Mouse (Mus musculus): ENCODE results near the gene Hoxa6.
A peak's percentile ranks its signal among the peaks of the same experiment; 100 is the strongest.

Gene Hoxa6

DNA sequence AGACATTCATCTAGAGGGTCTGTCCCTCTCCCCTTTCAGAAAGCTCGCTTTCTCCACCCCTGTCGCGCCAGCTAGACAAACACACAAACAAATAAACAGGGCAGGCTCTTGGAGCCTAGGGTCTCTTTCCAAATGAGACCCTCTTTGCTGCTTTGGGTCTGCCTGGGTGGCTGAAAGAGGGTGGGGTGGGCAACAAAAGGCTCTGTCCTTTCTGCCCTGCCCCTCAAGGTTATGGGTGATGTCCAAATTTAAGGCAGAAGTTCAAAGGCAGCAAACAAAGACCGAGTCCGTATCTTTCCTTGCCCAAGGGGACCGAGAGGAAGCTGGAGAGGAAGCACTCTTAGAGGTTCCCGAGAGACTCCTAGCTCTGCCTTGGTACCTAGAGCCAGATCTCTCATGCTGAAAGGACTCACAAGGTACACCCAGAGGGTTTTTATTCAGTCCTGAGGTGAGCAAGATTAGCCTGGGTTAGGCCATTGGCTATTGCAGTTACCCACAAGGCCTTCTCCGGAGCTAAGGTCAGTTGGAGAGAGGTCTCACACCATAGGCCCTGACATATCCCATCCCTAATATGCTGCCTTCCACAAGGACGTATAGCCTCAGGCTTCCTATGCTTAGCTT lies 32.6 kb upstream of the Hoxa6 start:
- no peak for DNase-seq (ENCODE audit: low spot score)

DNA sequence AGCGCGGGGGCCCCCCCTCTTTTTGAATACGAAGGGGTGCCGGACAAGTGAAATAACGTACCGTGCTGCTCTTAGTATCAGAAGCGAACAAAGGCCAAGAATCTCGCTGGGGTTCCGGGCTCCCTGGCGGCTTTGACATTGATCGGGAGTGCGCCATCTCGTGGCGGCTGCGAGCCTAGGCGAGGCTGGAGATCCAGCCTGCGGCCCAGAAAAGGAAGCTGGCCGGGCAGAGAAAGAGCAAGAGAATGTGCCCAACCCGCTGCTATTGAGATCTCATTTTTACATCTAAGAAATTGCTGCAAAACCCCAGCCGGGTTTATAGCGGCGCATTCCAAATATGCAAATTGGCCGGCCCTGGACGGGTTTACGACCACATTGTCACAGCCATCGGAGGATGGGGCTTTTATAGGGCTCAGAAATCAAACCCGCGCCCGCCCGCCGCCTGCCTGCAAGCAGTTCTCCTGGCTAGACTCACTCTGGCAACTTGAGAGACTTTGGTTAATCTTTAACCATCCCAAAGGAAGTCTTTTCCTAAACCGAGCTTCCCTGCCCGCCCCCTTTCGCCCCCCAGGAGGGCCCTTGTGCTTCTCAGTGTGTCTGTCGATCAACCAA lies 32.0 kb upstream of the Hoxa6 start, which contains the start of gene Hoxa10:
Gene Hoxa10 (minus strand): TSS at position 466 of the 612 bp plus-strand sequence.
- DNase-seq (ENCODE audit: low spot score): peak; percentile 52

DNA sequence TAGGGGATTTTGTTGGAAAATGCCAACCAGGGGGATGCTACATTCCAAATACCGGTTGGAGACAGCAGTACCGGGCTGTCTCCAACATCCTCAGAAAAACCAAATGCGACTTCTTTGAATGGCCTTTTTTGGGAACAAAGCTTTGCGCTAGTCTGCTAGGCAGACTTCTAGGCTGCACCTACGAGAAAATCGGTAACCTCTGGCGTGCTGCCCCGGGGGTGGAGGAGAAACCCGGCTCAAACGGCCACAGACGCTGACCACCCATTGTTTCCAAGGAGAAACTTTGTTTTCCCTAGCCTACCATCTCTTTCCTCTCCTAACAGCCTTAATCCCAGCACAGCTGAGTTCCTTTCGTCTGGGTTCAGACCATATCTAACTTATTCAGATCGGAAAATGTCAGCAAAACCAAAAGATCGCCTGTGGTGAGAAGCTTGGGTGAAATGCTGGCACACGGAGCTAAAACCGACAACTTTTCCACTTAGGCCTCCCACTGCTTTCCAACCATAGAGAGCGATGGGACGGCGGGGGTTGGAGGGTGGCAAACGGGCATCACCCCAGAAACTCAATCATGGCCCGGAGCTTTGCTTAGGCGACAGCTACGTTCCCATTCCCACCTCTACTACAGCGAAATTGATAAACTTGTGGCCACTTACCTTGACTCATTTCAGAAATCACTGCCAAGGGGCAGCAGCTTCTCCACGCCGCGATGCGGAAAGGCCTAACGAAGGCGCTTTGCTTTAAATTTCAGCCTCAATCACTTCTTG lies 31.3 kb upstream of the Hoxa6 start:
- DNase-seq (ENCODE audit: low spot score): no peak

DNA sequence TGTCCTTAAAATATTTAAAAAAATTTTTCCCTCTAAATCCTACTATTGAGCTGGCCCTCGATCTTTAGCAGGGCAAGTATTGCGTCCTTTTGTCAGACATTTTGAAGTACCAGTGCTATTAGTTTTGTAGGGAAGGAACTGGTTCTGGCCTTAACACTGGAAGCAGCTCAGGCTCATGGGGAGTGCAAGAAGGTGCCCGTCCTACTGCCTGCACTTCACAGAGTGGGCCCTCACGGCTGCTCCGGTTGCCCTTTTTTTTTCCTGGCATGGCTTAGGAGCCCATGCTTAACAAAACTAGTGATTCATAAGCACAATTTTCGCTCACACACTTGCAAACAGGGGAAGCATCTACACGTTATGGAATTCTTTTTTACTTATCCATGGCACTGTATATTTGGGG lies 30.5 kb upstream of the Hoxa6 start:
- DNase-seq (ENCODE audit: low spot score): no peak

DNA sequence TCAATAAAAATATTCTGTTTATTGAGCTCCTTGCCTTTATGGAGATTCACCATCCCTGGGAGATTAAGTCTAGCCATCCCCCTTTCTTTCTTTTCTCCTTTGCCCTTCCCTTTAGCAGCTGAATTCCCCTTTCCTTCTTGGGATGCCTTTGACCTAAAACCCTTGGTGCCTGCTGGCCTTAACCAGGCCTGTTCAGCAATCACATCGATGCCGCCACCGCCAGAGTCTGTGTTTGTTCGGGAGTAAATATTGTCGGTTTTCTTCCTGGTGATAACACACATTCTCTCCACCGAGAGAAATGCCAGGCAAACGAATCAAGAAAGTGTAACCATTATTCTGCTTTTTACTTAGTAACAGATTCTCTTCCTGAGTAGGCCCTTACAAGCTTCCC lies 29.6 kb upstream of the Hoxa6 start:
- DNase-seq (ENCODE audit: low spot score): no peak

DNA sequence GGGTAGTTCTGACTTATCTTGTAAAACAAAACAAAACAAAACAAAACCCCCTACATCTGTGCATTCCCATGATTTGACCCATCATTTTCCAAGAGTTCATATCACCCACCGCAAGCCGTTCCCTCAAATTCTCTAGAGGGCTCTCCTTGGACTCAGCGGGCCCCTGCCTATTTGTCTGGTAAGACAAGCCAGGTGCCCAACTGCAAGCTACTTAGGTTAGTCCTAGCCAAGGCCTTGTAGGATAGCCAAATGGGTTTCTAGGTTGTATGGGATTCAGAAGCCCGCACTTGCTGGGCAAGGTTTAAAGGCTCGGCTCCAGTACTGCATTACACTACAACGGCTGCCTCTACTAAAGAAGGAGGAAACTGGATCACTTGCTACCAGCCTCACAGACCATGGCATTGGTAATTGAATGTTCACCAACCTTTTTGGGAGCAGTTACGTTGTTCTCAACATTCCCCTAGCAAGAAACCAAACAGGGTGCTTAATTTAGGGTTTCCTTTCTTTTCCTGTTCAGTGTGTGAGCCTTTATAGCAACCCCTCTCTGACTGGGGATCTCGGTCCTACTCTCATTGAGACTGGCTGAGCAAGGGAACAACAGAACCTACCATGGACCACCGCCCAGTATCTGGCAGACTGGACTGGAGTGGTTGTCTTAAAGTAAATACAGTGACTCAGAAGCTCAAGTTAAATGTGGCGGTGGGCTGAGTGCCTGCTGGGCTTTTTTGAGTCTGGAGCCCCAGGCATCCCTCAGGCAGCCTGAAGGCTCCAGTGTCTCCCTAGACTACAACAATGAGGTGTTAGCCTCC lies 29.0 kb upstream of the Hoxa6 start:
- DNase-seq (ENCODE audit: low spot score): no peak

DNA sequence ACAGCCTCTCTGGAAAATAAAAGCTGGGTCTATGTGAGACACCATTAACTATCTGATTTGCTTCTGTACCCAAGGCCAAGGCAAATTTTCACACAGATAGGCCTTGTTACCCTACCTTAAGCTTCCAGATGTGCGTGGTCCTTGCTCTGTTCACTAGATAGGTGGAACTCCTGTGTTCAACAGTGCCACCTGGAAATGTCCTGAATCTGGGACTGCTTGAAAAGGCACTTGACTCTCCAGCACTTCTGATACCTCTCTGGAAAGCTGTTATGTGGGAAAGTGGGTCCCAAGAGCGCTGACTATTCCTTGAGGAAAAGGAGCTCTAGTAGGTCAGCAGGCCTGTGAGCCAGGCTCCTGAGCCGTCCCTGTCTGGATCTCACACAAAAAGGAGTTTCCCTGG lies 28.3 kb upstream of the Hoxa6 start:
- no peak for DNase-seq (ENCODE audit: low spot score)

DNA sequence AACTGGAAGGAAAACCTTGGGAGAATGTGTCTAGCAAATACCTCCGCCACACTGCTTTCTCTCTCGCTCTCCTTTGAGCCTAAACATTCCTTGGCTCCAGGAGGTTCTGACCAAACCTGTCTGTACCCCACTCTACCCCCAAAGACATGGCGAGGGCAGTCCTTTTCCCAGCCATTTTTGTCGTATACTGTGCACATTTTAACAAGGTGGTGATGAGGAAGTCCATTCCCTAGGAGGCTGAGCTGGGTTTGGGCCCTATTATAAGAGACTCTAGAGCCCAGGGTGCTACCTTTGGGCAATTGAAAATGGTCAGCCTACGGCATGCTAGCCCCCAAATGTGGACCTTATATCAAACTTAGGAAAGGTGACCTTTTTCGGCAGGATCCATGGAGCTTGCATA lies 27.3 kb upstream of the Hoxa6 start:
- DNase-seq (ENCODE audit: low spot score): no peak

DNA sequence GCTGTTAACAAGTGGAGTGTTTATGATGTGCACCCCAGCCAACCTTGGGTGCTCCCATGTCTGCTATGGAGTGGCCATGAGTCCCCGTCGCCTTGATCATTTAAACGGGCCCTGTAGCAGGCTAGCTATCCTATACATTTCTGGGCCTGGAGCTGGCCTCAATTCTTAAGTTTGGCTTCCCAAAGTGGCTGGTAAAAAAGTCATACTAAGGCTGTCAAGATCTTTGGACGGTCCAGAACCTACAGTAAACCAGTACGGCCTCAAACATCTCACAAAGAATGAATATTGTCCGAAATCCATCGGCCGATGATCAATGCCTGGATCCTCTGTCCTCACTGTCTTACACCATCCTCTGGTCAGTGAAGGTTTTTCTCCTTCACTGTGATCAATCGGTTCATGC lies 26.7 kb upstream of the Hoxa6 start:
- DNase-seq (ENCODE audit: low spot score): no peak

DNA sequence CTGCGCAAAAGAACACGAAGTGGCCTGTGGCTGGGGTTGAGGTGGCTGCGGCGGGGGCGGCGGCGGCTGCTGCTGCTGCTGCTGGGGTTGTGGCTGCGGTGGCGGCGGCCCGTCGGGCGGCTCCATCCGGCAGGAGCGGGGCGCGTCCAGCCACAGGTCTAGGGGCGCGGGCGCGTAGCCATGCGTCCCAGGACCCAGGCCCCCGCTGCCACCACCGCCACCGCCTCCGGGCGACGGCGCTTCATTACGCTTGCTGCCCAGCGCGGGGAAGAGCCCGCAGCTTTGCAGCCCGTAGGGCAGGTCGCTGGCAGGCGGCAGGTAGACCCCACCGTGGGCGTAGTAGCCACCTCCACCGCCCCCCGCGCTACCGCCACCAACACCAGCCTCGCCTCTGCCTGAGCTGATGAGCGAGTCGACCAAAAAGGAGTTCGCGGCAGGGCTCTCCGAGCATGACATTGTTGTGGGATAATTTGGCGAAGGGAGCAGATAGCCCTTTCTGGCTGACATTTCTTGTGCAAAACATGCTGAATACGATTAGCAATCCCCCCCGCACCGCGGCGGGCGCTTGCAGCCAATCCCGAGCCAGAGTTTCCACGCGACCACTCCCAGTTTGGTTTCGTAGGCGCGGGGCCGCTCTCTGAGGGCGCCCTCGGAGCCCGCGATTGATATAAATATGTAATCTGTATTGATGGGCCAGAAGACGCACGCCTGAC lies 26.1 kb upstream of the Hoxa6 start:
- no peak for DNase-seq (ENCODE audit: low spot score)

DNA sequence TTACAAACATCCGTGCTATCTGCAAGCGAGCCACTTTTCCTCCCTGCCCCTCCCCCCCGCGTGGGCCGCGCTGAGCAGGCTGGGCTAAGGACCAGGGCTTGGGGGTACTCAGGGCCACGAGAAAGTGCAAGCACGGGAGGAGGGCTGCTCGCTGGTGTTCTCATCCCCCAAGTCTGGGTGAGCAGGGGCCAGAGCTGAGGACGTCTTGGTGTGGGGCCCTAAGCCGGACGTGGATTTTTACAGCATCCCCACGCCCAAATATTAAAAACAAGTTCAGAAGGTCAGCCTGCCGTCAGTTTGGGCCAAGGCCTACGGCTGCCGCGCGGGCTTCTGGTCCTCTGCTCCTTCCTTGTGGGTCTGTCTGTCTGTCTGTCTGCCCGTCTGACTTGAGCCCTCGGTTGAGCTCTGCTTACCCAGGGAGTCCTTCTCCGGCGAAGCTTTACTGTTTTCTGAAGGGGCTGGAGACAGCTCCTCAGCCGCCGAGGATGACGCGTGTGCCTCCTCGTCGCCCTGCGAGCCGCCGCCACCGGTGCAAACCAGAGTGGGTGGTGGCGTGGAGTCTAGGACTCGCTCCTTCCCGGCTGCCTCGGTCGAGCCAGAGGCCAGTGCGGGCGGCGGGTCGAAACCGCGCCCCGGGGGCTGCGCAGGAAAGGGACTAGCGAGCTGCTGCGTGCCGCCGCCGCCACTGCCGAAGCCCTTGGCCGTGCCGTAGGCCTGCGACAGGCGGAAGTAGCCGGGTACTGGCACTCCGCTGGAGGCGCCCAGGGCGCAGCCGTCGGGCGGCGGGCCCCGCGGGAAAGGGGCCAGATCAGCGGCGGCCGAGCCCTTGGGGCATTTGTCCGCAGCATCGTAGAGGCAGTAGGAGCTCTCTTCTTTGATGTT lies 25.3 kb upstream of the Hoxa6 start:
- no peak for DNase-seq (ENCODE audit: low spot score)

DNA sequence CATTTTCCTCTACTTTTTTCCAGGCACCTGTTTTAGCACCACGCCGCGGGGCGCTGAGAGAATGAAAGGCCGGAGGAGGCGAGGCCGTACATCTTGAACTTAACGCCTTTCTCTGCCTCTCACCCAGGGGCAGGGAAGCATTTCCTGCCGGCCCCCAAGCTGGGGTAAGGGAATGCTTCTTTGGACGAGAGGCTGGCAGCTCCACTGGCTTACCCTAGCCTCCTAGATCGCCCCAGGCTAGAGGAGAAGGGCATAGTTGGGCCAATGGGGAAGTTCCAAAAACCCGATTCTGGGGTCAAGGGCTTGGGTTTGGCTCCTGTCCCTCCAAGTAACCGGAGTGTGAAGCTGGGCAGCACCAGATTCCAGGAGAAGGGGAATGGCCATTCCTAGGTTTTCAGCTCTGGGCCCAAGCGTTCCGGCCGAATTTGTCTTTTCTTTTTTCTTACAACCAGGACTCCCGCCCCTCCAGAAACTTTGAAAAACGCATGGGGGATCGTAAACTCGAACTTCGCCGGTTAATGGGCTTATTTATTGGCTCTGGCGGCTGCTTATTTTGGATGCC lies 24.5 kb upstream of the Hoxa6 start:
- DNase-seq (ENCODE audit: low spot score): no peak

DNA sequence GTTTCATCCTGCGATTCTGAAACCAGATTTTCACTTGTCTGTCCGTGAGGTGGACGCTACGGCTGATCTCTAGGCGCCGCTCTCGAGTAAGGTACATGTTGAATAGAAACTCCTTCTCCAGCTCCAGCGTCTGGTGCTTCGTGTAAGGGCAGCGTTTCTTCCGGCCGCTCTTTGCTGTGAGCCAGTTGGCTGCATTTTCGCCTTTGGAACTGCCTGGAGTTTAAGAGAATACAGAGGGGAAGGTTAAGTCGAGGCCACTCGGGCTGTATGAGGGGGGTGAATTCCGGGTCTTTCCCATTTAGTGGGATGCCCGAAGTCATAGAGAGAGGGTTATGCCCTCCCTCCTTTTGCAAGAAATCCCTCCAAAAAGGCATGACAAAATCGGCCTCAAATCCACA lies 24.0 kb upstream of the Hoxa6 start:
- no peak for DNase-seq (ENCODE audit: low spot score)

DNA sequence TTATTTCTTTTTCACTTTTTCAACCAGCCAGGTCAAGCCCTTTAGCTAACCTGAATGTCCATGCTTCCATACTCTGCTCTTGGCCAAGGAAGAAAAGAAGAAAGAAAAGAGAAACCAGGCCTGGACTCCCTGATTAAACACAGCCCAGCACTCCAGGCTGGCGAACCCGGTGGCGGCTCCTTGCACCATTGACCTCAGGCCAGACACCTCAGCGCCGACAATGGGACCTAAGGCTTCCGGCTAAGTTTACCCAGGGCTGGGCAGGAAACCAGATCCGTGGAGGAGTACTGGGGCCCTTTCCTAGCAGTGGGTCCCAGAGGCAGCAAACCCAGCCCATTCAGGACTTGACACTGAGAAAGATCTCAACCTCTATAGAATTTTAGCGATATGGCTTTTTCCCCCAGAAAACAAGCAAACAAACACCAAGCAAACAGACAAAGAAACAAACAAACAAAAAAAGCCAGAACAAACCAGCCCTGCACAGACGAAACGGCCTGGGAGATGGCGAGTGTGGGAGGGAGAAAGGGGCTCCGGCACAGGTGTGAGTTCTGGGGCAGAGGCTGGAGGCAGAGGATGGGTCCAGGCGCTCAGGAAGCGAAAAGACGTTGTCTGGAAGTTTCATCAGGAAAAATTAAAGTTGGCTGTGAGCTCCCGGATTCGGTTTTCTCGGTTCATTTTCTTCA lies 23.5 kb upstream of the Hoxa6 start:
- DNase-seq (ENCODE audit: low spot score): no peak

DNA sequence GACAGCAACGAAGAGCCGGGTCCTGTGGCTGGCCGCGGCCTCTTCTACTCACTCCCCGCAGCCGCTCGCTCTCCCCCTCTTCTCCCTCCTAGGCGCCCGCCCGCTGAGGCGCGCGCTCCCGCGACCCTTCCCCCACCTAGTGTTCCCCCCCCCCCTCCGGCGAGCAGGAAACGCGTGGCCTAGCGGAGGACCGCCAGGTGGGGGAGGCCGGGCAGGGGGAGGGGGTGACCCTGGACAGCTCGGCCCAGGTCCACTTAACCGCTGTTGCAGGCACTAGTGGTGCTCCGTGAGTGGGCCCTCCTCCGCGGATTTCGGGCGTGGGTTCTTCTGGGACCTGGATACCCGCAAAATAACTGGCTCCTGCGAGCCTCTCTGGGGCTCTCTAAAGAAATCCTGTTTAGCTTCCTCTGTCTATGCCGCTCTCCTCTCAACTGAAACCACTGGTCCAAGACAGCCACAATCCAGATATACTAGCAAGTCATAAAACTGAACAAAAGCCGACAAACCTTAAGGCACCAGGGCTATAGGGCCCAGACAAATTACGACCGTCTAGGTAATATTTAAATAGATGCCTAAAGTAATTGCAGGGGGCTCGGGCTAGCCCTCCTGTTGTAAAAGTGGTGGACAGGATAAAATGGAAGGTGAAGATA lies 22.1 kb upstream of the Hoxa6 start, which contains the start of gene Hoxa9:
Gene Hoxa9 (minus strand): TSS at position 574 of the 650 bp plus-strand sequence.
- DNase-seq (ENCODE audit: low spot score): no peak

DNA sequence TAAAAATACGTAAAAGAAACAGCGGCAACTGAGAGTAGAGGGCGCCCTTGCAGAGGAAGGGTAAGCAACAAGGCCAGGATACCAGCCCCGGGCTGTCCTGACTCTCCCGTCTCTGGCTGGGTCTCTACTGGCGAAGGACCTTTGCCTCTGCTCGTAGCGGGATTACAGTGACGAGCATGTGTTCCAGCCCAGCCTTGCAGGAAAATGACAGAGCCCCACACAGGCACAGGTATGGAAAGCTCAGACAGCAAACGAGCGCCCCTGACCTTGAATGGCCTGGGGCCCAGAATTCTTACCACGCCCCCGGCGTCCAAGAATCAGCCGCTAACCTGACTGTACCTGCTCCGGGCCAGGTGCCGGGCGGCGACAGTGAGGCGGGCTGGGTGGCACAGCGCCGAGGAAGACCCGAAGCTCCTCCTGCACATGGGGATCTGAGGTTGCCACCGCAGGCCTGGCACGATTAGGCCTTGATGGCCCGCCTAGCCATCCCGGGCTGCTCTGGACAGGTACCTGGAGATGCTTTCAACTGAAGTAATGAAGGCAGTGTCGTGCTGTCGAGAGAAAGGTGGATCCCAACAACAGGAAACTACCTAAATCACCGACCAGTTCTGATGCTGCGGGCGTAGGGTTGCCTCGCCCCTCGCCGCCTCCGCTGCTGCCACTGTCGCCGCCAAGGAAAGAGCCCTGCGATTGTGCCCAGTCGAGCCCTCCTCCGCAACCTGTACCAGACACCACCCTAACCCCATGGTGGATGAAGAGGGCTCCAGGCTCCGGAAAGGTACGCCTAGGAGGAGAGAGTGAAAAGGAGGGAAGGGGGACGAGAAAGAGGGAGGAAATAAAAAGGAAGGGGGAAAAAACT lies 21.3 kb upstream of the Hoxa6 start:
- no peak for DNase-seq (ENCODE audit: low spot score)

DNA sequence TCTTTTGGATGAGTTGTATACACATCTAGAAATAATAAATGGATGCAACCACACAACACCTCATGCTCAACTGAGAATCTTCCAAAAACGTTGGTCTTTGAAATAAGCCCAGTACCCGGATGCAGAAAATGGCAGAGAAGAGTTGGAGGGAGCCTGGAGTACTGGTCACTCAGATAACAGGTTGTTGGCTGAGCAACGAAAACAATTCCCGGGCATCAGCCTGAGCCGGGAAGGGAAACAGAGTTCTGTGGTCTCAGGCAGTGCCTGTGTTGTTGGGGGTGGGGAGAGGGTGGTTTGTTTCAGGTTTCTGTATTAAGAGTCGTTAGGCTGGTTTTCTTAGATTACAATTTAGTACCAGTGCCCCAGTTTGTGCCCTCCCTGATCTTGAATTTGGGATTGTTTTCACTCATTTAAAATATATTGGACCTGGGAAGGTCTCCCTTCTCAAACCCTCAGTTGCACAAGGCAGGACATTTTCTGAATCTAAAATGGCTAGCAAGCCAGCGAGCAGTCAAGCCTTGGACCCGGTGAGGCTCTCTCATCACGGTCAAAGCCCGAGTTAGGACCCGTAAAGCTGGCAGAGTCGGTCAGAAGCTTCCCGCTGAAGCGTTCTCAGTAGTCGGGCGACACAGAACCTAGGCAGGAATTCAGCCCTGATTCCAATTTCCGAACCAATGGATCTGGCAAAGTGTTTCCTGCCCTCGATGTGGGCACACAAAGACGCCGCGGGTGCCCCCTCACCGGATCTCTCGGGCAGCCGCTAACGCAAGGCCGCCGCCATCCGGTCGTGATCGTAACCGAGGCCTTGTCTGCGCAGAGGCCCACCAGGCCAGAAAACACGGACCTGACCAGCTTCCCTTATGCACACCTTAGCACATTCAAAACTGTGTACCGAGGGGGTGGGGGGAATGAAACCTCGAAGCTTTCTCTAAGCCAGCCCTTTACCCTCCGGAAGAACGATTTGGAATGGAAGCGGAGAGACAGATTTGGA lies 20.2 kb upstream of the Hoxa6 start:
- DNase-seq (ENCODE audit: low spot score): no peak
